Mouse (Mus musculus) liver, embryonic 14.5 days (tissue): ENCODE measurements around the gene Smyd4.

Experiments
- CTCF ChIP-seq: IDR thresholded peaks from 2 replicates; pipeline ENCODE4 v1.5.1; 2016; ENCODE audit warnings: antibody characterized with exemption, low read depth, control low read depth
- EP300 ChIP-seq: IDR thresholded peaks from 2 replicates; pipeline ENCODE4 v1.6.1; 2016; ENCODE audit warnings: antibody characterized with exemption, low read depth

GRCm38 (mm10) chr11:75423091-75423490 is 74.9 kb downstream of the Smyd4 start:
- TF ChIP-seq CTCF (no peak), EP300 (no peak)
